In genomic region chr9:72638951-72639842, GRCm38 (mm10) we compare ENCODE assay signal across 8 mouse cellular contexts. TPM values are rescaled to one million over a fixed set of nuclear protein-coding genes. Genes with fewer than 3 reads are reported as not detected.
DNase-seq lines count a peak whose midpoint lies in the region; ATAC-seq and TF ChIP-seq lines count a peak whose summit lies in the region.

No protein-coding gene starts in this region.

- H3K4me1 ChIP-seq in kidney, embryonic 14.5 days (ENCODE audit: control insufficient read depth, insufficient read depth, low read length), result peaks cover 22% of the 10 kb centered on the region
- H3K4me1 ChIP-seq in heart, postnatal 0 days (ENCODE audit: control insufficient read depth, insufficient read depth), result peaks cover 24% of the 10 kb centered on the region
- peaks cover 13% of the 10 kb centered on the region; the same call in 1 of the 2 replicates for H3K4me1 ChIP-seq in lung, postnatal 0 days (ENCODE audit: insufficient read depth, low read depth, low read length)
- peaks cover 26% of the 10 kb centered on the region for H3K4me1 ChIP-seq in stomach, embryonic 16.5 days (ENCODE audit: control insufficient read depth, insufficient read depth, low read length)

- TF ChIP-seq EP300 in heart, postnatal 0 days (IDR thresholded peaks at IDR 0.05; ENCODE audit: low read depth), result no peak
- TF ChIP-seq EP300 in lung, postnatal 0 days (IDR thresholded peaks at IDR 0.05), result peak; percentile 22; the same call in 1 of the 2 replicates

- WGBS in kidney, embryonic 14.5 days, result 48% methylated on average over 9 of the region's 9 CpGs
- 40% methylated on average over 9 of the region's 9 CpGs for WGBS in heart, postnatal 0 days
- WGBS in lung, postnatal 0 days, result 46% methylated on average over 9 of the region's 9 CpGs
- 50% methylated on average over 9 of the region's 9 CpGs for WGBS in stomach, embryonic 16.5 days

- no peaks in the 10 kb centered on the region for H3K36me3 ChIP-seq in kidney, embryonic 14.5 days (ENCODE audit: control insufficient read depth, insufficient read depth, low read length)
- no peaks in the 10 kb centered on the region for H3K36me3 ChIP-seq in heart, postnatal 0 days (replicated peaks; ENCODE audit: control insufficient read depth, insufficient read depth, low read length)
- H3K36me3 ChIP-seq in lung, postnatal 0 days (ENCODE audit: insufficient read depth, low read length), result no peaks in the 10 kb centered on the region
- no peaks in the 10 kb centered on the region for H3K36me3 ChIP-seq in stomach, embryonic 16.5 days (ENCODE audit: control insufficient read depth, insufficient read depth, low read length)

- peak; percentile 81 for ATAC-seq in kidney, embryonic 14.5 days (ENCODE audit: low FRiP score, low TSS enrichment)
- peak; percentile 47 for ATAC-seq in heart, postnatal 0 days (ENCODE audit: insufficient read depth, low read depth)
- ATAC-seq in lung, postnatal 0 days, result peak; percentile 47
- ATAC-seq in stomach, embryonic 16.5 days (ENCODE audit: insufficient read depth, low FRiP score), result peak; percentile 74; the same call in 1 of the 2 replicates

- H3K27me3 ChIP-seq in kidney, embryonic 14.5 days (ENCODE audit: control insufficient read depth, insufficient read depth, low read length), result no peaks in the 10 kb centered on the region
- no peaks in the 10 kb centered on the region for H3K27me3 ChIP-seq in heart, postnatal 0 days (ENCODE audit: control insufficient read depth, insufficient read depth, low read length)
- H3K27me3 ChIP-seq in lung, postnatal 0 days (replicated peaks; ENCODE audit: insufficient read depth, low read length), result no peaks in the 10 kb centered on the region
- H3K27me3 ChIP-seq in stomach, embryonic 16.5 days (ENCODE audit: control insufficient read depth, insufficient read depth, low read length), result no peaks in the 10 kb centered on the region

- peak overlapping the region; percentile 34 for H3K4me3 ChIP-seq in kidney, embryonic 14.5 days (ENCODE audit: low read length)
- H3K4me3 ChIP-seq in heart, postnatal 0 days (ENCODE audit: low read depth, low read length), result peak overlapping the region; percentile 36
- H3K4me3 ChIP-seq in lung, postnatal 0 days (ENCODE audit: low read depth, low read length), result peak overlapping the region; percentile 8; the same call in 1 of the 2 replicates
- peak overlapping the region; percentile 28 for H3K4me3 ChIP-seq in stomach, embryonic 16.5 days (replicated peaks; ENCODE audit: low read length)

- H3K9ac ChIP-seq in kidney, embryonic 14.5 days (ENCODE audit: low read depth, low read length), result peak overlapping the region; percentile 70
- H3K9ac ChIP-seq in heart, postnatal 0 days (replicated peaks; ENCODE audit: low read depth, low read length), result peak overlapping the region; percentile 53
- no peak overlapping the region for H3K9ac ChIP-seq in lung, postnatal 0 days (replicated peaks; ENCODE audit: low read depth)
- peak overlapping the region; percentile 77 for H3K9ac ChIP-seq in stomach, embryonic 16.5 days (ENCODE audit: low read length)

- peak overlapping the region; percentile 69 for H3K4me2 ChIP-seq in kidney, embryonic 14.5 days (replicated peaks; ENCODE audit: low read depth, low read length)
- H3K4me2 ChIP-seq in heart, postnatal 0 days (ENCODE audit: low read depth, low read length), result peak overlapping the region; percentile 57
- peak overlapping the region; percentile 43 for H3K4me2 ChIP-seq in lung, postnatal 0 days (replicated peaks; ENCODE audit: low read depth, low read length)
- peak overlapping the region; percentile 61 for H3K4me2 ChIP-seq in stomach, embryonic 16.5 days (ENCODE audit: low read depth, low read length)

- no peaks in the 10 kb centered on the region for H3K9me3 ChIP-seq in kidney, embryonic 14.5 days (ENCODE audit: control insufficient read depth, low read length)
- H3K9me3 ChIP-seq in heart, postnatal 0 days (replicated peaks; ENCODE audit: control insufficient read depth, low read length), result no peaks in the 10 kb centered on the region
- H3K9me3 ChIP-seq in lung, postnatal 0 days (ENCODE audit: low read length), result no peaks in the 10 kb centered on the region
- no peaks in the 10 kb centered on the region for H3K9me3 ChIP-seq in stomach, embryonic 16.5 days (replicated peaks; ENCODE audit: control insufficient read depth, low read length)

- no peak for DNase-seq in kidney, adult 11 months
- DNase-seq in brain, adult 2 months (ENCODE audit: low read depth, low spot score), result peak; percentile 61
- DNase-seq in heart, postnatal 0 days (ENCODE audit: low spot score), result no peak
- peak; percentile 74 for DNase-seq in lung, postnatal 0 days (ENCODE audit: low spot score)
- no peak for DNase-seq in spleen, postnatal 10 days (ENCODE audit: low spot score in 2 of 2)
- DNase-seq in right cerebral cortex, postnatal 4 days, result no peak

- no peak for TF ChIP-seq CTCF in heart, postnatal 0 days (IDR thresholded peaks at IDR 0.05; ENCODE audit: low read depth)
- TF ChIP-seq CTCF in lung, postnatal 0 days (IDR thresholded peaks at IDR 0.05), result no peak

- peak overlapping the region; percentile 100 for H3K27ac ChIP-seq in kidney, embryonic 14.5 days (ENCODE audit: low read depth, low read length)
- H3K27ac ChIP-seq in heart, postnatal 0 days (ENCODE audit: low read depth), result peak overlapping the region; percentile 99
- H3K27ac ChIP-seq in lung, postnatal 0 days (ENCODE audit: low read length), result peak overlapping the region; percentile 97
- peak overlapping the region; percentile 100 for H3K27ac ChIP-seq in stomach, embryonic 16.5 days (ENCODE audit: low read length)

RNA-seq across cellular contexts. Expression of gene Nedd4, which starts 22.9 kb away (rescaled TPM):
- polyA plus RNA-seq in kidney, embryonic 14.5 days (2014; fragmentation: Nextera tagmentation; extraction: Ambion mirVana), result 448 and 806 TPM in 2 replicates
- 444 and 493 TPM in 2 replicates for total RNA-seq in heart, postnatal 0 days (2014; rRNA removed; ENCODE audit: low replicate concordance)
- 294 and 303 TPM in 2 replicates for polyA plus RNA-seq in heart, postnatal 0 days (2015; fragmentation: Nextera tagmentation; extraction: Ambion mirVana)
- polyA plus RNA-seq in lung, postnatal 0 days (2015; fragmentation: Nextera tagmentation; extraction: Ambion mirVana), result 264 and 334 TPM in 2 replicates
- 548 TPM in 2 replicates for polyA plus RNA-seq in stomach, embryonic 16.5 days (2015; fragmentation: Nextera tagmentation; extraction: Ambion mirVana)

Comparison
In these comparisons a context has a peak if more than half of its experiments do, and no peak if none do; other contexts are left out.
1. DNase-seq: peak in brain, adult 2 months (single experiment) and lung, postnatal 0 days (single experiment); none in kidney, adult 11 months (single experiment), heart, postnatal 0 days (single experiment), spleen, postnatal 10 days (0 of 2) and right cerebral cortex, postnatal 4 days (single experiment).
2. Peak in every context shown above with its lines, with median percentiles within 50 percentile points of each other: ATAC-seq, H3K27ac ChIP-seq, H3K4me2 ChIP-seq and H3K4me3 ChIP-seq.